Mouse (Mus musculus) right cerebral cortex, adult 2 months (tissue): ENCODE measurements around the gene Trim10.
A peak's percentile ranks its signal among the peaks of the same experiment; 100 is the strongest.

ENCODE experiments used
- DNase-seq, 2 experiments: peaks; one replicate each; pipeline ENCODE4 v3.0.0; 2021 to 2022; ENCODE audit warnings: low spot score in 2 of 2

Gene Trim10

DNA sequence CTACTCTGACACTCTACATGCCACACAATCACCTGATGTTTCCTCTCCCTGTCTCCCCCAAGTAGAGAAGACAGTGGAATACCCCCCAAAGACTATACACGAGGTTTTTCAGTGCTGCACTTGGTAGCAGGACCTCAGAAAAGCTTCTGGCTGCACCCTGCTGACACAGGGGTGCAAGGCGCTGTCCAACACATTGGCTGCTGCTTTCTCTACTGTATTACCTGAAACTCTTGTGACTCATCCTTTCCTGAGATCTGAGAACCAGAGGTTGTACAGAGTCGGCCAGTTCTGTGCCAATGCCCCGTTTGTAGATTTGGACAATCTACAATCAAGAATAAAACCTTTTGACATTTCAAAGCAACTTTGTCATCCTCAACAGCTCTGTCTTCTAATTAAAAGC is 40.4 kb downstream of the Trim10 start:
- no peak for DNase-seq

- DNase-seq, result no peak
Observed at GRCm38 (mm10) chr17:36912031-36912430, 42.7 kb downstream of the Trim10 start.

DNA sequence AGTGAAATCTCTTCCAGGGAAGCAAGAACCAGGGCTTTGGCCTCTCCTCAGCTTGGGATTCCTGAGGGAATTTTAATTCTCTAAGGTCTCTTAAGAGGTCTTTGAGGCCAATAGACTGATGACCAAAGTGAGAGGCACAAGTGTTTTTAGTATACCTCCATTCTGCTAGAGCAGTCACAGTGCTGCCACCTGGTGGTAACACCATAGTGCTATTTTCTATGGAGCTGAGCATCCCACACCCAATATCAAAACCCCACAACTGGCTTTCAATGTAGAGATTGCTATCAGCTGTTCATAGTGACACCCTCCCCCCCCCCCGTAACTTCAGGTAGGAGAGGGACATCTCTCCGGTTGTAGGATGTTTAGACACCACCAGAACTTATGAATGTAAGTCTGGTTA is 44.7 kb downstream of the Trim10 start:
- peak; percentile 80 to 83 for DNase-seq

- DNase-seq, result peak; percentile 65 to 66
Observed at GRCm38 (mm10) chr17:36915076-36915475, 45.7 kb downstream of the Trim10 start.

GRCm38 (mm10) chr17:36920239-36920638 is 50.9 kb downstream of the Trim10 start:
- DNase-seq, result no peak

DNA sequence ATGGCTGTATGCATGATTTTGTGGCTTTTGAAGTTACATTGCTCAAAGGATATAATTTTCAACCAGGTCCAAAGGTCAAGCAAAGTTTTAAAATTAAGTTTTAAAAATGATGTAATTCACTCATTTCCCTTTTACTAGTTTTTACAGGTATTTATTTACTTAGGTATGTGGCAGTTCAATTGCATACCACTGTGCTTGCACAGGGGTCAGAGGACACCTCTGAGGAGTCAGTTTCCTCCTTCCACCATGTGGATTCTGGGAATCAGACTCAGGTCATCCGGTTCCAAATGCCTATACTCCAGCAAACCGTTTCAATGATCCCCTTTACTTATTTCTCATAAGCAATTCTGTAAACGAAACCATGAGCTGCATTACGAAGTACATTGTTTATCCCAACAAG is 53.3 kb downstream of the Trim10 start:
- no peak for DNase-seq

GRCm38 (mm10) chr17:36923491-36923890 is 54.1 kb downstream of the Trim10 start:
- no peak for DNase-seq
